Mouse (Mus musculus) layer of hippocampus, adult 2 months (tissue): ENCODE results near the gene B3galnt2. TPM values are rescaled to one million over a fixed set of nuclear protein-coding genes. Genes with fewer than 3 reads are reported as not detected.
"Not testable (repeated sequence)": the region's sequence is repeated elsewhere in the genome, so short reads cannot be mapped to it uniquely, and the experiment has no call there.

Source experiments
- DNase-seq, 2 experiments: peaks; one replicate each; pipeline ENCODE4 v3.0.0; 2022; ENCODE audit warnings: low spot score in 2 of 2
- H3K27ac ChIP-seq: fragments of 200-600 bp; 2 replicates; pipeline ENCODE4 v1.8.1; 2022
- H3K4me3 ChIP-seq: fragments of 200-600 bp; 2 replicates; pipeline ENCODE4 v1.8.1; 2022; ENCODE audit warnings: mild to moderate bottlenecking
- CTCF ChIP-seq: fragments of 200-600 bp; conservative IDR thresholded peaks from 2 replicates; pipeline ENCODE4 v1.8.1; 2022; ENCODE audit warnings: antibody characterized with exemption, mild to moderate bottlenecking, moderate library complexity
- total RNA-seq, 2 experiments: library from RNA; stranded (reverse); gene quantifications; 2 replicates each; pipeline ENCODE4 v1.2.3; 2021

The B3galnt2 gene
- total RNA-seq, 2 experiments from 2014 or later, result 15.2 to 18.3 TPM

DNA sequence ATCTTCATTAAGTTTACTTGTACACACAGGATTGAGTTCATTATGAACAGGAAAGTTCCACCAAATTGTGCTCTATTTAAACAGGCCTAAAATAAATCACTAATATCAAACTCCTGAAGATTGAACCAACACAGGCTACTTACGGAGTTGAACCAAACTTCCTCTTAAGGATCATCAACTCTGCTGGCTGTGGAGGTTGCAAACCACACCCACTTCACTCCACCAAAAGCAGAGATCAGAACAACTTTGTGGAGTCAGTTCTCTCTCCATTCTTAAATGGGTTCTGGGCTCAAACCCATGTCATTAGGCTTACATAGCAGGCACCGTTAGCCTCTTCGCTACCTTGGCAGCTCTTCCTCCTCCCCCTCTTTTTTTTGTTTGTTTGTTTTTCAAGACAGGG, 64.6 kb downstream of the B3galnt2 start:
- TF ChIP-seq CTCF, result no peak
- Histone ChIP-seq H3K4me3 (no peak overlapping the region), H3K27ac (no peak overlapping the region)
- DNase-seq, result no peak

GRCm38 (mm10) chr13:14021417-14021816, 67.1 kb downstream of the B3galnt2 start:
- not testable (repeated sequence) for DNase-seq, H3K4me3 ChIP-seq, H3K27ac ChIP-seq

DNA sequence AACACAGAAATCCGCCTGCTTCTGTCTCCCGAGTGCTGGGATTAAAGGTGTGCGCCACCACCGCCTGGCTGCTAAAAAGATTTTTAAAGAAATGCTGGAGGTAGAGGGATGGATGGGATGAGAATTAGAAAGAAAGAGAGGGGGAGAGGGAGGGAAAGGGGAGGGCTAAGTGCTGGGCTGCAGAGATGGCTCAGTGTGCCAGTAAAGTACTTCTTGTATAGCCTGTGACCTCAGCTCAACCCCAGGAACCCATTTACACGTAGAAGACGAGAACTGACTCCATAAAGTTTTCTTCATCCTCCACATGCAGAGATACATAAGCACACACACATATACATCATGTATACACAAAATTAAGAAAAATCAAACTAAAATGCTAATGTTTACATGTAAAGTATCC, 71.3 kb downstream of the B3galnt2 start:
- TF ChIP-seq CTCF, result no peak
- Histone ChIP-seq H3K27ac (no peak overlapping the region), H3K4me3 (no peak overlapping the region)
- no peak for DNase-seq

DNA sequence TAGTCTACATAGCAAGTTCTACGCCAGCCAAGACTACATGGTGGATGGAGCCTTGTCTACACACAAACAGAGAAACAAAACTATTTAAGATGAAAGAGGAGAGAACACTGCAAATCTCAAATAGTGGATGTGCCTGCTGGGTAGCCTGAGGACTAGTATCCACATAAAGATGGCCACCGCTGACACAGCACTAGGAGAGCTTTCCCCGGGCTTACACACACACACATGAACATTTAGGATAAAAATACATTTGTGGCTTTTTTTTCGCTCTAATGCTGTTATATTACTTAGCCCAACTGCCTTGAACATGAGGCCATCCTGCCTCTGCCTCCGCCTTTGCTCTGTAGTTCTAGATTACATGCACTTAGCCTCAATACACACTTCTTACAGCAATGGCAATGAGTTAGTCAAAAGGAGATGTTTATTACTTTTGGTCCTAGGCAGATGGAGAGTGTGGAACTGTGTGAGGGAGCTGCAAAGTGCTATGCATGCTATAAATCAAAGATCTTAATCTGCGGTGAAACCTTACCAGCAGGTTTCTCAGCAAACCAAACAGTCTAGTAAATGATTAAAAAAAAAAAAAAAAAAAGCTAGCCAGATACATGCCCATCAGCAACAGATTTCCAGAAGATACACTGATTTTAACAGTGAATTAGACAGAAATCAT, 72.0 kb downstream of the B3galnt2 start:
- Histone ChIP-seq H3K27ac (no peak overlapping the region), H3K4me3 (no peak overlapping the region)
- no peak for DNase-seq
- no peak for TF ChIP-seq CTCF

DNA sequence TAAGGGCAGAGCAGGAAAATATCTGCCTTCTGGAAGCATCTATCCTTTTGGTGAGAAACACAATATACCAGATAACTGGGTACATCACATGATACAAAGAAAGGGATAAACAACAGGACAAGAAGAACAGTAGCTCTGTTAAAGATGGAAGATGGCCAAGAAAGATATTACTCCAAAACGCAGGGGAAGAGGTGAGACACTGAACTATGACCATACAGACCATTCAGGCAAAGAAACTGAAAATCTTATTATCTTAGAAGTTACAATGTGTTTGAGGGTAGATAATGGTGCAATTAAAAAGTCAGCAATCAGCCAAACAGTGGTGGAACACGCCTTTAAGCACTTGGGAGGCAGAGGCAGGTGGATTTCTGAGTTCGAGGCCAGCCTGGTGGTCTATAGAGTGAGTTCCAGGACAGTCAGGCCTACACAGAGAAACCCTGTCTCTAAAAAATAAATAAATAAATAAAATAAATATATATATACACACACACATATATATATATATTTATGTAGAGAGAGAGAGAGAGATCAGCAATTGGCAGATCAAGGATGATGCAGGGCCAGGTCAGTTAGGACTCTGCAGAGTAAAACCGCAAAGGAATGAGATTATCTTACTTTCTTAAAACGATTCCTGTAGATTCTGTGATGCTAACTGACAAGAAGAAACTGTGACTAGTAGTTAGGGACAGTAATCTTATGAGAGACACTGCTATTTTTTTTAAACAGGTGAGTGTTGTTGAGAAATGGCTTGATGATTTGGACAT, 79.2 kb downstream of the B3galnt2 start:
- TF ChIP-seq CTCF, result no peak
- no peak for DNase-seq
- Histone ChIP-seq H3K27ac (no peak overlapping the region), H3K4me3 (no peak overlapping the region)

GRCm38 (mm10) chr13:14034073-14034348, 79.7 kb downstream of the B3galnt2 start:
- TF ChIP-seq CTCF, result no peak
- H3K4me3 ChIP-seq, result no peak overlapping the region
- no peak overlapping the region for H3K27ac ChIP-seq
- DNase-seq, result no peak

GRCm38 (mm10) chr13:14035352-14035751, 81.1 kb downstream of the B3galnt2 start:
- not testable (repeated sequence) for H3K4me3 ChIP-seq, DNase-seq, H3K27ac ChIP-seq
- TF ChIP-seq CTCF, result peak; percentile 58

DNA sequence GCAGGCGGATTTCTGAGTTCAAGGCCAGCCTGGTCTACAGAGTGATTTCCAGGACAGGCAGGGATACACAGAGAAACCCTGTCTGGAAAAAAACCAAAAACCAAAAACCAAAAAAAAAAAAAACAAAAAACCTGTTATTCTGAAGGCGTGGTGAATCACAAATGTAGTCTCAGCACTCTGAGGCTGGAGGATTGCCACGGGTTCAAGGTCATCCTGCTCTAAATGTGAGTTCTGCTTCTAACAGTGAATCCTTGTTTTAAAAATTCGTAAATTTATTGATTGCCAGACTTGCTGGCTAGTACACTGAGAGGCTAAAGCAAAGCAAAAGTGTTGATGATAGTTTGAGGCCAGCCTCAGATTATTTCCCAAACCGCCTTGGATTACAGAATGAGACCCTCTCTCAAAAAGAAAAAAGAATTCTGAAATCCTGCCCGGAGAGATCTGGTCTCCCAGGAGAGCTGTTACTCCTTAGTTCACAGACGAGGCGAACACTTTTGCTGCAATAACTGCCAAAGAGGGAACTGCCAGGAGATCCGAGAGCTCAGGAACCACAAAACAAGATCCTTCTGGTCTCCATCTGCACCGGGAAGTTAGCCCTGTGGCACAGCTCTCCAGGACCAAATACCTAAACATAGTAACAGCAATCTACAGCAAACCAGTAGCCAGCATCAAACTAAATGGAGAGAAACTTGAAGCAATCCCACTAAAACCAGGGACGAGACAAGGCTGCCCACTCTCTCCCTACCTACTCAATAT, 81.8 kb downstream of the B3galnt2 start:
- H3K27ac ChIP-seq, result no peak overlapping the region

GRCm38 (mm10) chr13:14038911-14039291, 84.6 kb downstream of the B3galnt2 start:
- Histone ChIP-seq H3K4me3 (peak overlapping the region; percentile 81), H3K27ac (peak overlapping the region; percentile 100)
- no peak for DNase-seq
- no peak for TF ChIP-seq CTCF

More for the DNA sequence above, 81.8 kb downstream of the B3galnt2 start:
- DNase-seq, result no peak
- no peak for TF ChIP-seq CTCF
- H3K4me3 ChIP-seq, result no peak overlapping the region

DNA sequence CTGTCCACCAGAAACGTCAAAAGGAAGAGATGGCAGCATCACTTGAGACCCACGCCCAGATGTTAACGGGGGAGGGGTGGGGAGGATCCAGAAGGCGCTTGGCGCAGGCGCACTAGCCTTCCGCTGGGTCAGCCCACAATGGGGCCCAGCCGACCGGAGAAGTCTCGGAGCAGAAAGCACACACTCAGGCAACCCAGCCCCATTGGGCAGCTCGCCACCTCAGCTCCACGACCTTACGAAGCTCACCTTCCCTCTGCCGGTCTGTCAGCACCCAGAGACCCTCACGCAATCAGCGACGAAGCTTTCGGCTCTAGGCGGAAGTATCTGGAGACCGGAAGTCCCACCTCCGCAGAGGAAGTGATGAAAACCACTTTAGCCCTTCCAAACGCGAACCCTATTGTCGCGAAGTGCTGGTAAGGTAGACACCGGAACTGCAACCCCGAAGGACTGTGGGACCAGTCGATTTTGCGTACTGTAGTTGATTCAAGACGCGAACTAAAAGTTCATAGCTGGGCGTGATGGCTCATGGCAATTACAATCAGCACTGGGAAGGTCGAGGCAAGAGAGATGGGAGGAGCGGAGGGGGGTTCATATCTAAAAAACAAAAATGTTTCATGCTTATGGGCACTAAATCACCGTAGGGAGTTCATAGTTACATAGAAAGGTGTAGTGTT, 85.2 kb downstream of the B3galnt2 start, which contains the start of gene Tbce:
Tbce (minus strand) TSS at position 347 of the 674 bp plus-strand sequence.
- TF ChIP-seq CTCF, result peak; percentile 63
- peak within 1 kb of the TSS; percentile 81 for H3K4me3 ChIP-seq
- DNase-seq, result peak; percentile 90

DNA sequence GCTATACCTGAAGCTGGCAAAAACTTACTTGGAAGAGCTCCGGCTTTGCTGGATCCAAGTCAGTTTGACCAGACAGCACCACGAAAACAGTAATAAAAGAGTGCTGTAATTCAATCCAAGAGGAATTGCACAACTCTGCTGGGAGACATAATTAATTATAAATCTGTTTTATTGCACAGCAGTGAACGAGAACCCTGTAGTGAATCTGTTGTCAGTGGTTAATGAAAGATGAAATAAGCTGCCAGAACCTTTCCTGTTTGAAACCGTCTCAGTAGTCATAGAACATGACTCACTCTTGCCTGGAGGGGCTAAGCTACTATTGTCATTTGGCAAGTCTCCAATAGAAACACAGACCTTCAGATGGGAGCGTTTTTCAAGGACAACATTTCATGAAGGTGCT, 85.9 kb downstream of the B3galnt2 start:
- no peak for TF ChIP-seq CTCF
- Histone ChIP-seq H3K27ac (peak overlapping the region; percentile 100), H3K4me3 (peak overlapping the region; percentile 81)
- DNase-seq, result peak in 1 of 2 experiments; percentile 8

More for the DNA sequence above, 85.2 kb downstream of the B3galnt2 start, which contains the start of gene Tbce:
- peak within 1 kb of the TSS; percentile 100 for H3K27ac ChIP-seq

- no peak for TF ChIP-seq CTCF
- DNase-seq, result no peak
Observed at GRCm38 (mm10) chr13:14043851-14044250, 89.6 kb downstream of the B3galnt2 start.

DNA sequence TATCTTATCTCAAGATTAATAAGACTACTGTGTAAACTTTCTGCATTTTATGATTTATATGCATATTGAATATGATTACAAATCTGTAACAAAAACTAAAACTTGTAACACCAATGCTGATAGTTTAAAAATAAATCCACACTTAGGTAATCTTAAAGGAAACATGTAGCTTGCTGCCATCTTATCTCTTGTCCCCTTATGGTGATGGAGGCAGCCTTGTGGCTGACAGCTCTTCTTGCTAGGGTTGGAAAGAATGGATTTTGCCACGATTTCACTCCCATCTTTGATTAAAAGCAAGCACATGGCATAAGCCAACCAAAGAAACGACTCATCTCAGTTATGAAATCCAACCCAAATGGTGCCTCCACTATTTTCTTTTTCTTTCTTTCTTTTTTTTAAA, 90.3 kb downstream of the B3galnt2 start:
- no peak for DNase-seq
- no peak for TF ChIP-seq CTCF
- Histone ChIP-seq H3K27ac (no peak overlapping the region), H3K4me3 (no peak overlapping the region)

More at GRCm38 (mm10) chr13:14043851-14044250, 89.6 kb downstream of the B3galnt2 start:
- H3K4me3 ChIP-seq, result no peak overlapping the region
- no peak overlapping the region for H3K27ac ChIP-seq

Other genes with a start within 250 kb of the B3galnt2 start
- 10 to 100 TPM; 15.8 to 18.0 TPM for gene Gng4, start 170.4 kb upstream of the B3galnt2 start, total RNA-seq
- 10 to 100 TPM; 85.4 to 95.3 TPM for gene Tbce, start 85.2 kb downstream of the B3galnt2 start, total RNA-seq
- gene Arid4b, start 108.8 kb downstream of the B3galnt2 start, total RNA-seq, result 10 to 100 TPM; 47.5 to 54.4 TPM
- gene Ggps1, start 109.0 kb downstream of the B3galnt2 start, total RNA-seq, result 10 to 100 TPM; 58.8 to 60.1 TPM